Mouse (Mus musculus): ENCODE data around the gene Atad5. TPM values are rescaled to one million over a fixed set of nuclear protein-coding genes. Genes with fewer than 3 reads are reported as not detected.
"Not testable (repeated sequence)": the region's sequence is repeated elsewhere in the genome, so short reads cannot be mapped to it uniquely, and the experiment has no call there.

Atad5 gene
- total RNA-seq, 2 experiments from 2014 or later, result 1.3 to 1.7 TPM

- intact Hi-C loops (cut with DNase I; ENCODE audit: low total_unique reads), result loop anchor here (10.0 kb wide), 1 partner anchor 101 kb away; no protein-coding TSS in a partner anchor
- no peak for DNase-seq
Observed at GRCm38 (mm10) chr11:80145787-80146275, 56.6 kb downstream of the Atad5 start.

DNA sequence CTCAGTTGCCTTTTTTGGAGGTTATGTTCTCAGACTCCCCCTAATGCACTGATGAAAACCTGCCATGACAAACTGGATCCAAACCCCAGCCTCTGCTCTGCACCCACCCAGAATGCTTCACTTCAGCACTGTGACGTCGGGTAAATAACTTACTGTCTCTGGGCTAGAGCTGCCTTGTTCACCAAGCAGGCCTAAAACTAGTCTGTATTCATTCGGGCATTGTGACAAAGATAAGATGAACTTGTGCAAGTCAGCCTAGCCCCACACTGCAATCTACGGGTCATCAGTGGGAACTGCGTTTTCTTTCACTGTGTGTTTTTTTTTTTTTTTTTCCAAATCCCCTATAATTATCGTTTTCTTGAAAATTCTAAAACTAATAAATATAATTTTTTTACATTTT is 58.5 kb downstream of the Atad5 start:
- no peak for DNase-seq
- intact Hi-C loops (cut with DNase I; ENCODE audit: low total_unique reads), result loop anchor here (10.0 kb wide), 1 partner anchor 103 kb away; no protein-coding TSS in a partner anchor

DNA sequence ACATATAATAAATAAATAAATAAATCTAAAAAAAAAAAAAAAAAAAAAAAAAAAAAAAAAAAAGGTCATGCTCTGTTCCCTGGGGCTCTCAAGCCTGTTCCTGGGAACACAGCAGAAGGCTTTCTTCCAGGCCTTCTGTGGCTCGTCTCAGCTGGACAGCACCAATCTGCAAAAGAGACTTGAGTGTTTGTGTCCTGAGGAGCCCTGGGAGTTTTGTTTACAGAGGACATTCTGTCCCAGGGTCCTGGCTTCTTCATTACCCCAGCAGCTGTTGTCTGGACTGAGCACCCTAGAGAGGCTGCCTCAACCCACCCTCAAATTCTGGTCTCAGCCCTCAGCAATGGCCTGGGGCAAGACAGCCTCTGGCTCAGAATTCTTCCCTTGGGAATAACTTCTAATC is 59.1 kb downstream of the Atad5 start:
- intact Hi-C loops (cut with DNase I; ENCODE audit: low total_unique reads), result loop anchor here (10.0 kb wide), 1 partner anchor 104 kb away; no protein-coding TSS in a partner anchor
- DNase-seq, result peak; percentile 16

- DNase-seq, result not testable (repeated sequence)
- intact Hi-C loops (cut with DNase I; ENCODE audit: low total_unique reads), result loop anchor here (10.0 kb wide), 1 partner anchor 104 kb away; no protein-coding TSS in a partner anchor
Observed at GRCm38 (mm10) chr11:80148974-80149373, 59.8 kb downstream of the Atad5 start.

GRCm38 (mm10) chr11:80149412-80150023 is 60.3 kb downstream of the Atad5 start:
- intact Hi-C loops (cut with DNase I; ENCODE audit: low total_unique reads), result loop anchor here (10.0 kb wide), 1 partner anchor 105 kb away; no protein-coding TSS in a partner anchor
- no peak for DNase-seq

- intact Hi-C loops (cut with DNase I; ENCODE audit: low total_unique reads), result no loop called here
- no peak for DNase-seq
Observed at GRCm38 (mm10) chr11:80150566-80150965, 61.4 kb downstream of the Atad5 start.

DNA sequence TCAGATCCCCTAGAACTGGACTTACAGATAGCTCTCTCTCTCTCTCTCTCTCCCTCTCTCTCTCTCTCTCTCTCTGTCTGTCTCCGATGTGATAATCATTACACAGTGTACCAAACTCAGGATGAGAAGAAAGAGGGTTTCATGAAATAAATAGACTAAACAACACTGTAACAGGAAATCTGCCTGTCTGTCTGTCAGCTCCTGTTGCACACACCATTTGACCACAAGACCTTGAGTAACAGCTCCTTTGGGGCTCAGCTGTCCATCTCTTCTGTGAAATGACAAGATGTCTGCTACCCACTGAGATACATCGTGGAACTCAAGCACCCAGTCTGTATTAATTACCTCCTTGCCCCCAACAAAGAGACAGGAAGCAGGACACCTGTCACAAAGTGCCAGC is 62.3 kb downstream of the Atad5 start:
- DNase-seq, result no peak
- intact Hi-C loops (cut with DNase I; ENCODE audit: low total_unique reads), result no loop called here

- DNase-seq, result no peak
- intact Hi-C loops (cut with DNase I; ENCODE audit: low total_unique reads), result no loop called here
Observed at GRCm38 (mm10) chr11:80152376-80152775, 63.2 kb downstream of the Atad5 start.

DNA sequence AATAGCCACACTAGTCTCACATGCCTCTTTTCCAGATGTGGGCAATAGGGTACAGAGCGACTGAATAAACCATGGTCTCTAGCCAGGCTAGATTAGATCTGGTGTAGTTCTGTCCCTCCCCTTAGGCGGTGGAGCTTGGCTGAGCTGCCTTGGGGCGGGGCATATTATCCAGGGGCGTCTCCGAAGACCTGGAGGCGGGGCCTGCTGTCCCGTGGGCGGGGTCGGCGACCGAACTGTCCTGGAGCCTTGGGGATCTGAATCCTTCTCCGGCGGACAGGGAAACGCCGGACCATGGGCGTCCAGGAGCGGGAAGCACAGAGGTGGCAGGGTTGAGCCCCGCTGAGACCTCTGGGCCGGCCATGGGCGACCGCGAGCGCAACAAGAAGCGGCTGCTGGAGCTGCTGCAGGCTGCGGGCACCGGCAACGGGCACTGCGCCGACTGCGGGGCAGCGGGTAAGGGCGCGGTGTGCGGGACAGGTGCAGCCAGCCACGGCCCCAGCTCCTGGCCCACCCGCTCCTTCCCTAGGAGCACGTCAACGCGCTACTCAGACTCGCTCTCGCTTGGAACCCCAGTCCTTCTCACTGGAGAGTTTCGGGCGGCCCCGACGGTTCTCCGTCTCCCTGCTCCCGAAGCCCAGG is 64.8 kb downstream of the Atad5 start, which contains the start of gene Adap2:
Gene Adap2, plus strand, starts transcription at position 249 of the 639 bp plus-strand sequence.
- intact Hi-C loops (cut with DNase I; ENCODE audit: low total_unique reads), result no loop called here

GRCm38 (mm10) chr11:80154501-80154900 is 65.3 kb downstream of the Atad5 start:
- intact Hi-C loops (cut with DNase I; ENCODE audit: low total_unique reads), result no loop called here
- DNase-seq, result no peak

More for the DNA sequence above, 64.8 kb downstream of the Atad5 start, which contains the start of gene Adap2:
- DNase-seq, result peak; percentile 93

DNA sequence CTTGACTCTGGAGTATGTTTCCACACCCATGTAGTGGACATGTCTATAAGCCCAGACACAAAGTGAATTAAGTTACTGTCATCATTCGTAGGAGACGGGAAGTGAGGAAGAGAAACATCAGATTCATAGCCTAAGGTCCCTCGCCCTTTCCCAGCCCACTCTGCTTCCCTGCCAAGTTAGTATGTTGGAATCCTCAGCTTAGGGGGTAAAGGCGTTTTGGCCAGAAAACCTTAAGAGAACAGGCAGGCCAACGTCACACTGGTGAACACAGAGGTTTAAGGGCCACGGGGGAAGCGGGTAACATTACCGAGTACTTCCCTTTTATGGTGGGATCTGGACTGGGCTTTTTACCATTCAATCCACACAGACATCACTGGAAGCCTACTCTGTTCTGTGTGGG is 66.3 kb downstream of the Atad5 start:
- intact Hi-C loops (cut with DNase I; ENCODE audit: low total_unique reads), result no loop called here
- DNase-seq, result no peak

DNA sequence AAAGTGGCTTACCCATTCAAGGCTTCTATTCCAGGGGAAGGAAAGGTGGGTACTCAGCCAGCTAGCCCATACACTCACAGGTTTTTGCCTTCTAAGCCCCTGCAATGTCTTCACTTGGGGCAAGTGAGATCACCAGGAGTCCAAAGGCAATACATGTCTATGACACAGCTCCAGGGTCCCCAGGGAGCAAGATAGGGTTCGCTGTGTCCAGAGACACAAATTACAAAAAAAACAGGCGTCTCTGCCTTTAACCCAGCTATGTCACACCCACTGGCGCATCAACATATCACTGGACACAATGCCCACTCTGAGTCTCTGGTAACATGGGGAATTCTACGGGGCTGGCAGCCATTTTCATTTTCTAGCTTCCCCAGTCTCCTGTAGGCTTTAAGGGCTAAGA is 66.8 kb downstream of the Atad5 start:
- intact Hi-C loops (cut with DNase I; ENCODE audit: low total_unique reads), result no loop called here
- DNase-seq, result no peak

DNA sequence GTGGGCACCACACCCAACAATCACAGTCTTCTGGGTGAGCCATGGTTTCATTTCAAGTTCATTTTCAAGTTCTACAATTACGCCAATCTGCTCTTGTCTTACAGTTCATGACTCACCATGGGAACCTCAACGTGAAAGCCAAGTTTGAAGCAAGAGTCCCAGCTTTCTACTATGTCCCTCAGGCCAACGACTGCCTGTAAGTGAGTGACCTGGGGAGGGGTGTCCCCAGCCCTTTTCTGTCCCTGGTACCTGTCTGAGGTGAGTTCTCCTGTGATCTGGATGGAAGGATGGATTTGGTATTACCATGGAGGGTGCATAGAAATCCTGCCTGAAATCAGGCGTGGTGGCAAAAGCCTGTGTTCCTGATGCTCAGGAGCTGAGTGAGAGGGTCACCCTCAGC is 67.6 kb downstream of the Atad5 start:
- DNase-seq, result no peak
- intact Hi-C loops (cut with DNase I; ENCODE audit: low total_unique reads), result no loop called here

DNA sequence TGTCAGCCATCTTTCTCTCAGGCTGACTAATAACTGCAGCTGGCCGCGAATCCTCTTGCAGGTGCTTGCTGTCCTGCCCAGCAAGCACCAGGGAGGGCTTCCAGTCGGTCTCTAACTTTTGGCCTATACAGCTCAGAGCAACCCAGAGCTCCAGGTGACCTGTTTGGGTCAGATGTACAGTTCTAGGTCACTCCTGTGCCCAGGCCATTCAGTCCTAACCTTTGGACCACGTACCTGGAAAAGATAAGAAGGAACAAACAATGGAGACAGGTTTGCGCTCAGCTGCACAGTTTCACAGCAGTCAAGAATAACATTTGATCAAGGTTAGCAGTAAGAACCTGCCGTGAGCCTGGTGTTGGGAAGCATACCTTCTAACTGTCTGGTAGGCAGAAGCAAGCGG is 69.8 kb downstream of the Atad5 start:
- intact Hi-C loops (cut with DNase I; ENCODE audit: low total_unique reads), result no loop called here
- DNase-seq, result no peak

GRCm38 (mm10) chr11:80161041-80161440 is 71.8 kb downstream of the Atad5 start:
- intact Hi-C loops (cut with DNase I; ENCODE audit: low total_unique reads), result no loop called here
- DNase-seq, result no peak

DNA sequence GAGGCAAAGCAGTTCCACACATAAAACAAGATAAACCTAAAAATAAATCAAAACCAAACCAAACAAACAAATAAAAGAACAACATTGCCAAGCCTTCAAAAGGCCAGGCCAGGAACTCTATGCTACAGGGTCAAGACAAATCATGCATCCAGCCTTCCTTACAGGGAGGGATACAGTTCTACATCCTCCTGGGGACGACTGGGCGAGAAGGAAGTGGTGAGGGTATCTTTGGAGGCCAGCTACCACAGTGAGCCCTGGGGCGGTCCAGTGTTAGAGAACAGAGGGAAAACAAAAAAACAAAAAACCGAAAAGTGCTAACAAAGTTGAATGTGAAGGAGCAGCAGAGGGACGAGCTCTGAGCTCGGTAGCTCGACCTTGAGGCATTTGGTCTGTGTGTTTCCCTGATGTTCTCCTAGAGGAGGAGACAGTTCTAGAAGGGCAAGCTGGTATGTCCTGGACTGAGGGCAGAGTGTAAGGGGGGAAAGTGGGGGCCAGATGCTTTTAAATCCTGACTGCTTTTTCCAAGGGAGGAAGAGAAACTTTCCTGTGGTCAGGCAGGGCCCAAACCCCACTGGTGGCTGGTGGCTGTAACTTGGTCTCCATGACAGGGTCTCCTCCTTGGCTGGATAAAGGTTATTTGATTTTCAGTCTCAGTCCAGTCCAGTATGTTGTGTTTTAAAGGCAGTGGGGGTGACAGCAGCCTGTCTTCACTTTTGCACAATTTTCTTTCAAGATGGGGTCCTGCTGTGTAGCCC is 74.3 kb downstream of the Atad5 start:
- intact Hi-C loops (cut with DNase I; ENCODE audit: low total_unique reads), result no loop called here
- DNase-seq, result no peak

DNA sequence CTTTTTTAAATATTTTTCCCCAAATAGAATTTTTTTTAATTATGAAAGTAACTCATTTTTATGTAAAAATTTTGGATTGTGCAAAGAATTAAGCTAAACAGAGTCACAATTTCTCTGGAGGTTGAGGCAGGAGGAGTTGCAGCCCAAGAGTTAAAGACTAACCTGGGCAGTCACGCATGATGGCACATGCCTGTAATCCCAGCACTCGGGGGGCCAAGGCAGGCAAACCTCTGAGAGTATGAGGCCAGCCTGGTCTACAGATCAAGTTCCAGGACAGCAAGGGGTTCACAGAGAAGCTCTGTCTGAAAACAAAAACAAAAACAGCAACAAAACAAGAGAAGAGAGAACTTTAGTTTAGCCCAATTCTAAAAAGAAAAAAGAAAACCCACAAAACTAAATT is 75.0 kb downstream of the Atad5 start:
- intact Hi-C loops (cut with DNase I; ENCODE audit: low total_unique reads), result no loop called here
- DNase-seq, result no peak

DNA sequence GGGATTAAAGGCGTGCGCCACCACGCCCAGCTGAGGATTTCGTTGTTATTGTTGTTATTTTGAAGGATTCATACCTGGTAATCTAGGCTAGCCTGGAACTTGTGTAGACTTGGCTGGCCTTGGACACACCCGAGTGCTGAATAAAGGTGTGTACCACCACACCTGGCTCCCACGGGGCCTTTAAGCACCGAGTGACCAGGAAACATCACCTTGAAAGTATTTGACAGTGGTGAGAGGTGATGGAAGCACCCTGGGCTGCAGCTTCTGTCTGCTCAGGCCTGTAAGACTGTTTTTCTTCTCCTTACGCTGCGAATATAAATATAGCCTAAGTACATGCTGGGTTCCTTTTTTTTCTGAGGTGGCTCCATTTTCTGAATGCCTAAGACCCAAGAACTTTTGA is 78.9 kb downstream of the Atad5 start:
- no peak for DNase-seq
- intact Hi-C loops (cut with DNase I; ENCODE audit: low total_unique reads), result no loop called here

GRCm38 (mm10) chr11:80168611-80169249 is 79.5 kb downstream of the Atad5 start:
- intact Hi-C loops (cut with DNase I; ENCODE audit: low total_unique reads), result no loop called here
- no peak for DNase-seq

DNA sequence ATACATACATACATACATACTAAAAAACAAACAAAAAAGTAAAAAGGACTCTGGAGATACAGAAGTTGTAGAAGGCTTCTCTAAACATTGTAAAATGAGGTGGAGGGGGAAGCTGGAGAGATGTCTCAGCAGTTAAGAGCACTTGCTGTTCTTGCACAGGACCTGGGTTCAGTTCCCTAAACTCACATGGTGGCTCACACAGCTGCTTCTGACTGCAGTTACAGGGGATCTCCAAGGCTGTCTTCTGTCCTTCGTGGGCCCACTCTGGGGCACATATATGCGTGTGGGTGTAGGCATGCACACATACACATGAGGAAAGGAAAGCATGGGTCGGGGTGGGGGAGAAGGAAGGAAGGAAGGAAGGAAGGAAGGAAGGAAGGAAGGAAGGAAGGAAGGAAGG is 80.4 kb downstream of the Atad5 start:
- intact Hi-C loops (cut with DNase I; ENCODE audit: low total_unique reads), result no loop called here
- DNase-seq, result no peak

All from gastrocnemius, postnatal 14 days (tissue).